Mouse (Mus musculus) adrenal gland, postnatal 36 days (tissue): ENCODE data around the gene Bbs9. TPM values are rescaled to one million over a fixed set of nuclear protein-coding genes. Genes with fewer than 3 reads are reported as not detected.

Experiments
- DNase-seq, 2 experiments: peaks; one replicate each; pipeline ENCODE4 v3.0.0; 2021; ENCODE audit warnings: mixed read lengths in 1 of 2
- total RNA-seq, 2 experiments: library from RNA; stranded (reverse); gene quantifications; 2 replicates each; pipeline ENCODE4 v1.2.3; 2021

Bbs9 gene
- total RNA-seq, 2 experiments from 2014 or later = 13.2 to 13.4 TPM

GRCm38 (mm10) chr9:22748617-22749016 lies 273.1 kb downstream of the Bbs9 start:
- no peak for DNase-seq

- peak; percentile 34 to 39 for DNase-seq
These were observed 275.4 kb downstream of the Bbs9 start for GRCm38 (mm10) chr9:22750779-22751545.

GRCm38 (mm10) chr9:22751546-22751929 lies 276.0 kb downstream of the Bbs9 start:
- DNase-seq = no peak

GRCm38 (mm10) chr9:22754081-22754672 lies 278.7 kb downstream of the Bbs9 start:
- no peak for DNase-seq

GRCm38 (mm10) chr9:22758487-22758886 lies 283.0 kb downstream of the Bbs9 start:
- no peak for DNase-seq

GRCm38 (mm10) chr9:22759241-22759640 lies 283.7 kb downstream of the Bbs9 start:
- no peak for DNase-seq

GRCm38 (mm10) chr9:22760376-22760775 lies 284.9 kb downstream of the Bbs9 start:
- DNase-seq = no peak

- no peak for DNase-seq
These were observed 286.0 kb downstream of the Bbs9 start for GRCm38 (mm10) chr9:22761487-22761886.

- no peak for DNase-seq
These were observed 290.2 kb downstream of the Bbs9 start for GRCm38 (mm10) chr9:22765618-22766220.

- no peak for DNase-seq
These were observed 291.6 kb downstream of the Bbs9 start for GRCm38 (mm10) chr9:22767154-22767553.

- no peak for DNase-seq
These were observed 292.3 kb downstream of the Bbs9 start for GRCm38 (mm10) chr9:22767860-22768259.

GRCm38 (mm10) chr9:22771785-22772184 lies 296.3 kb downstream of the Bbs9 start:
- no peak for DNase-seq

- DNase-seq = peak in 1 of 2 experiments; percentile 4
These were observed 300.9 kb downstream of the Bbs9 start for GRCm38 (mm10) chr9:22776246-22776961.

- no peak for DNase-seq
These were observed 301.9 kb downstream of the Bbs9 start for GRCm38 (mm10) chr9:22777425-22777824.

- no peak for DNase-seq
These were observed 304.1 kb downstream of the Bbs9 start for GRCm38 (mm10) chr9:22779631-22780030.

- no peak for DNase-seq
These were observed 310.5 kb downstream of the Bbs9 start for GRCm38 (mm10) chr9:22786006-22786405.

GRCm38 (mm10) chr9:22788423-22788822 lies 312.9 kb downstream of the Bbs9 start:
- no peak for DNase-seq

GRCm38 (mm10) chr9:22788850-22789249 lies 313.3 kb downstream of the Bbs9 start:
- no peak for DNase-seq

GRCm38 (mm10) chr9:22789380-22790168 lies 314.1 kb downstream of the Bbs9 start:
- no peak for DNase-seq

- DNase-seq = no peak
These were observed 315.7 kb downstream of the Bbs9 start for GRCm38 (mm10) chr9:22791208-22791607.

- no peak for DNase-seq
These were observed 316.2 kb downstream of the Bbs9 start for GRCm38 (mm10) chr9:22791750-22792149.

GRCm38 (mm10) chr9:22793698-22794097 lies 318.2 kb downstream of the Bbs9 start:
- no peak for DNase-seq
